ENCODE assay signal across 8 mouse cellular contexts in the genomic region with DNA sequence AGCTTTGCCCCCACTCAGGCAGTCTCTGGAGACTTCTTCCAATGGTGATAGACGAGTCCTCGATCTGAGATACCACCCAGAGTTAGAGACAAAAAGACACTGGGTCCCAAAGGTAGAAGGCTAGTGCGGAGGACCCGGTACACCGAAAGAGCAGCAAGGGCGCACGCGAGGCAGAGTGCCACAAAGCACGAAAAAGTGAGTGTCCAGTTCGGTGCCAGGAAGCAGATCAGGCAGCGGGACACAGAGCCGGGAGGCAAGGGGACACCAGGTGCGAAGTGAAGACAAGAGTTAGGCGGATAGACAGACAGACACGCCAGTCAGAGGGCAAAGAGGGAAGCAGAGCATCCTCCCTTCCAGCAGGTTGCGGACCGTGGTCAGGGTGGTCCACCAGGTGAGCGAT. TPM values are rescaled to one million over a fixed set of nuclear protein-coding genes. Genes with fewer than 3 reads are reported as not detected.
DNase-seq lines count a peak whose midpoint lies in the region; ATAC-seq lines count a peak whose summit lies in the region.

Gene Mad2l2, plus strand, starts transcription at position 252 of the 400 bp plus-strand sequence.

- H3K4me2 ChIP-seq in liver, embryonic 11.5 days, result peak within 1 kb of the TSS; percentile 80
- peak within 1 kb of the TSS; percentile 78 for H3K4me2 ChIP-seq in midbrain, embryonic 15.5 days

- H3K27me3 ChIP-seq in liver, embryonic 11.5 days (replicated peaks; ENCODE audit: control insufficient read depth, insufficient read depth, low read length), result peaks cover 55% of the 10 kb centered on the region
- no peaks in the 10 kb centered on the region for H3K27me3 ChIP-seq in midbrain, embryonic 15.5 days (replicated peaks)

- H3K36me3 ChIP-seq in liver, embryonic 11.5 days (ENCODE audit: control insufficient read depth, insufficient read depth, low read length), result no peaks in the 10 kb centered on the region
- no peaks in the 10 kb centered on the region for H3K36me3 ChIP-seq in midbrain, embryonic 15.5 days (replicated peaks)

- H3K4me1 ChIP-seq in liver, embryonic 11.5 days (replicated peaks; ENCODE audit: control insufficient read depth, insufficient read depth, low read length), result no peaks in the 10 kb centered on the region
- H3K4me1 ChIP-seq in midbrain, embryonic 15.5 days, result peaks cover 56% of the 10 kb centered on the region

- peak within 1 kb of the TSS; percentile 52 for H3K9ac ChIP-seq in liver, embryonic 11.5 days (ENCODE audit: low read depth, low read length)
- H3K9ac ChIP-seq in midbrain, embryonic 15.5 days, result peak within 1 kb of the TSS; percentile 98

- H3K9me3 ChIP-seq in liver, embryonic 11.5 days (ENCODE audit: control insufficient read depth, low read length), result no peaks in the 10 kb centered on the region
- no peaks in the 10 kb centered on the region for H3K9me3 ChIP-seq in midbrain, embryonic 15.5 days

- WGBS in liver, embryonic 11.5 days, result 4% methylated on average over 18 of the region's 18 CpGs
- WGBS in large intestine, adult 2 months, result 3% methylated on average over 17 of the region's 18 CpGs
- under 1% methylated on average over 18 of the region's 18 CpGs for WGBS in midbrain, embryonic 15.5 days

- H3K4me3 ChIP-seq in liver, embryonic 11.5 days (ENCODE audit: low read depth, low read length), result peak within 1 kb of the TSS; percentile 54
- H3K4me3 ChIP-seq in midbrain, embryonic 15.5 days, result peak within 1 kb of the TSS; percentile 66

- no peak for DNase-seq in liver, embryonic 11.5 days (ENCODE audit: low spot score)
- no peak for DNase-seq in liver
- no peak for DNase-seq in adrenal gland, postnatal 36 days
- no peak for DNase-seq in gastrocnemius, postnatal 4 days (ENCODE audit: low spot score in 2 of 2)
- no peak for DNase-seq in large intestine, adult 2 months (ENCODE audit: low read depth, low spot score)
- DNase-seq in ovary, postnatal 36 days (ENCODE audit: low spot score), result no peak
- DNase-seq in urinary bladder, postnatal 4 days (ENCODE audit: low spot score in 2 of 2), result no peak

- no peak within 1 kb of the TSS for H3K27ac ChIP-seq in liver, embryonic 11.5 days (ENCODE audit: low read depth, low read length)
- H3K27ac ChIP-seq in midbrain, embryonic 15.5 days, result peak within 1 kb of the TSS; percentile 98

- ATAC-seq in liver, embryonic 11.5 days (replicated peaks; ENCODE audit: low FRiP score), result peak; percentile 20; the same call in 1 of the 2 replicates
- ATAC-seq in midbrain, embryonic 15.5 days (replicated peaks), result peak; percentile 2; the same call in 1 of the 2 replicates

RNA-seq across cellular contexts. Expression of gene Mad2l2, which starts in this region (rescaled TPM):
- polyA plus RNA-seq in liver, embryonic 11.5 days (2014; fragmentation: Nextera tagmentation; extraction: Ambion mirVana), result 41.4 and 44.7 TPM in 2 replicates
- 10 to 100 TPM; 23.1 to 27.1 TPM for total RNA-seq in adrenal gland, postnatal 36 days (2021)
- 10 to 100 TPM; 19.0 to 20.4 TPM for total RNA-seq in gastrocnemius, postnatal 4 days (2021)
- polyA plus RNA-seq in large intestine, adult 2 months (2012; rRNA removed), result 21.5 and 21.8 TPM in 2 replicates
- 99.2 and 112 TPM in 2 replicates for polyA plus RNA-seq in midbrain, embryonic 15.5 days (2015; fragmentation: Nextera tagmentation; extraction: Ambion mirVana)
